Mouse (Mus musculus): Measurements from ENCODE around the gene Dapk2. TPM values are rescaled to one million over a fixed set of nuclear protein-coding genes. Genes with fewer than 3 reads are reported as not detected.
"Not testable (repeated sequence)": the region's sequence is repeated elsewhere in the genome, so short reads cannot be mapped to it uniquely, and the experiment has no call there.

Dapk2 gene
- polyA plus RNA-seq, 1 experiment, result 7.0 TPM

DNA sequence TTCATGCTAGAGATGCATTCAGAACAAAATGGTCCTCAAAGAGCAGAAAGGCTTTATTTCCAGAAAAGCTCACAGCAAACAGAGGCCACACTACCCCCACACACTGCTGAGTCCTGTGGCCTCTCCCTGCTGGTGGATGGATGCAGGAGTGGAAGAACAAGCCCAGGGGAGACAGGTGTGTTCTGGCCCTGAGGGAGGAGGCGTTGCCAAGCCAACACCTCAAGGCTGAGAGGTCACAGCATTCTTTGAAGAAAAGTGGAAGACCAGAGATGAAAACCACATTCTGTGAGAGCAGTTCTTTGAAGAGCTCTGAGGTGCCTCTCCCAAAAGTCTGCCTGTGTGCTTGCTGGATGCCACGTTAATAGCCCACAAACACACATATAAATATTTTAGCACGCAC lies 116.6 kb downstream of the Dapk2 start:
- no peak for DNase-seq (ENCODE audit: low spot score)

DNA sequence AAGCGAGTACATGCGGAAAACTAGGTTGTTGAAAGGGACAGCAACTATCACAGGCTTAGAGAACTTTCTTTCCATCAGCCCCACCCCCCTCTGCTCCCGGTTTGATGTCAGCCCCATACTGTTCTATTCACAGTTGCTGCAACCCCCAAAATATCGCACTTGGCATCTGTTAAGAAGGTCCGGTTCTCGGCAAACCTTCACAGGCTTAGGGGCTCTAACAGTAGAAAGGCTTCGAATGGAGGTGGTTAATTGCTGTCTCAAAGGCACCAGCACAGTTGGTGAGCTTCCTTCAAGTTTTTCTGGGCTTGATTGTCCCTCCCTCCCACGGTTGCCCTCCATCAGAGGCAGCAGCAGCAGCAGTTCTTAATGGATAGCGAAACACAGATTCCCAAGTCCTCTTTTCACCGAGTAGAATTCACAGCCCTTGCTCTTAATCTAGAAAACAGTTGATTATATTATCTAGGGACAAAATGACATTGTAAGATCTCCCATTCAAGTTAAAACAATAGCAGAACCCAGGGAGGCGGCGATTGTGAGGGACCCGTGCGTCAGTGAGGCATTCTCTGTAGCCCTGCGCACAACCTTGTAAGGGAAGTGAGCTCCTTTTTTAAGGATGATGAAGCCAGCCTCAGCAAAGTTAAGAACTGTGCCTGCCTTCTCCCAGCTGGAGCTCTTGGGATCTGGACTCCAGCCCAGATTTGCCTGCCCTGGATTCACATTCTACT lies 117.4 kb downstream of the Dapk2 start:
- DNase-seq (ENCODE audit: low spot score), result no peak

DNA sequence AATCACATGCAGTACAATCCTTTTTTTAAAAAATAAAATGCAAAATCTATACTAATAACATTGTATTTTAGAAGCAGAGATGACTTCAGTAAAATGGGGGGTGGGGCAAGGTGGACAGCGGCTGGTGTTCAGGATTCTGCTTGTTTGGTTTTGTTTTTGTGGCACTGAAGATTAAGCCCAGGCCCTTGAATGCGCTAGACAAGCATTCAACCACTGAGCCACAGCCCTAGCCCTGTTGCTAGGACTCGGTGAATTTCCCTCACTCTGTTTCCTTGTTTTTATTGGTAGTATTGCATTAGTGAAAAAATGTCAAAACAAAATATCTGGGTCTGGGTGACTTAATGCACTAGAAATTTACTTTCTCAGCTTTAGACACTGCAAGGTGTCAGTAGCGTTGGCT lies 118.0 kb downstream of the Dapk2 start:
- no peak for DNase-seq (ENCODE audit: low spot score)

DNA sequence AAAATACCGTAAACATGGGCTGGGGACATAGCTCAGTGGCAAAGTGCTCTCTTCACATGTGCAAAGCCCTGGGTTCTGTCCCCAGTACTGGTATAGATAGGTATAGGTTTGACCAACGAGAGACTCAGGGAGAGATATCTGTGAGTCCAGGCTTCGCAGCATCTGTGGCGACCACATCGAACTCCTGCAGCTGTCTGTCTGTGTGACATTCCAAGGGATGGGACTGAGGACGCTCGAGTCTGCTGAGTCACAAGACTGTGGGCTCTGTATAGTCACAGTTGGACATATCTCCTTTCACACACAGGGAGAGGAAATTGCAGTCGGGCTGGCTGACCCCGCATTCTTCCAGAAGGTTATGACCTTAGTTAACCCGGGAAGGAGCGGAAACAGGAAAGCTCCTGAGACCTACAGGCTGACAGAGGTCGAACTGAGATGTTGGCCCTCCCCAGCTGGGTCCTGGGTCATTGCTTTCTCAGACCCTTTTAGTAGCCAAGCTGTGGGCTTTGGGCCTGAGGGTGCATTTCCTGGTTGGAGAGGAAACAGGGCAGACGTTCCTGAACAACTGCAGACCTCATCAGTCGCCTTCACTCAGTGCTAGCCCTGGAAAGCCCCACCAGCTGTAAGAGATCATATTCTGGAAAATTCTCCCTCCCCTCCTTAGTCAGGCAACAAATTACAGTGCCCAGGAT lies 118.8 kb downstream of the Dapk2 start:
- no peak for DNase-seq (ENCODE audit: low spot score)

DNA sequence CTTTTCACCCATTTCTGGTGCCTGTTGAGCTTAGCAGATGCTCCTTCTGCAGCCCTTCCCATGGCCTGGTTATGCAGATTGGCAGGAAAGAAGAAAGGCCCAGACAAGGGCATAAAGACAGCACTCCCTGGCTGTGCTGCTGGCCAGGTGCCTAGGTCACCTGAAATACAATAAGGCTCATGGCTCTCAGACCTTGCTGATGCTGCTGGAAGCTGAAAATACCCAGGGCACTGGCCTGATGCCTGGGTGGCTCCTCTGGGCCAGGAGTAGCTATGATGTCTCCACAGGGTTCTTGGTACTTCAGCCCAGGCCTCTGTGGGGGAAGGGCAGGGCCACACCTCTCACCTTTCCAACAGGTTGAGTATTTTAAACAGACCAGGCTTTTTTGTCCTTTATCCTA lies 121.6 kb downstream of the Dapk2 start:
- DNase-seq (ENCODE audit: low spot score), result no peak

DNA sequence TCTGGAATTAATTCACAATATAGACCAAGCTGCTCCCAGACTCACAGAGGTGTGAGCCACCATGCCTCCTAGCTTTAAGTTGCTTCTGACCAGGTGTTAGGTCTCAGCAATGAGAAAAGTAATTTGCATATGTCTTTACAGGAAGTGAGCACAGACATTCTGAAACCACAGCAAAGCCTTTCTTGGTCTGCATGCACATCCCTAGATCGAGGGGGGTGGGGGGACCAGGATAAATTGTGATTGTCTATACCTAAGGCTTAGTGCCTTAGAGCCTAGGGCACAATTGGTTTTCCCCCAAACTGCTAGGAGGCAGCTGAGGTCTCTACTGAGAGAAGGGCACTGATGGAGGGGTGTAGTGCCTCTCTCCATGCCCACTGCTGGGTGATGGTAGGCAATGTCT lies 122.5 kb downstream of the Dapk2 start:
- DNase-seq (ENCODE audit: low spot score), result no peak

DNA sequence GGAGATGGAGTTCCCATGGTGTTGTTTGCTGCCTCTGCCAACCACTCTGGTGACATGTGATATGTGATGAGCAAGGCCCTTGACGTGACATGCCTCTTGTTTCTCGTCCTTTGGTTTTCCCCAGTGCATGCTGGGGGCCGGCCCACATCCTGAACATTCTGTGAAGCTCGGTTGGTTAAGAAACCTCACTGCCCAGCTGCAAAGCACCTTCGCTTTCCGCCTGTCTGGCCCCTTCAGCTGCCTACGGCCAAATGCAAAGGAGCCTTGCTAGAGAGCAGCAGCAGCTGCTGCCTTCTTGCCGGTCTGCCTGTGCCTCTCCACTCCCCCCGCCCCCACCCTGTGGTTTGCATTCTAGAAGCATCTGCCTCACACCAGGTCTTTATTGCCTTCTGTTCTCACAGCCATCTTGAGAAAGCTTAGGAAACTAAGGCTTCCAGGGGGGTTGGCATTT lies 123.5 kb downstream of the Dapk2 start:
- DNase-seq (ENCODE audit: low spot score), result no peak

DNA sequence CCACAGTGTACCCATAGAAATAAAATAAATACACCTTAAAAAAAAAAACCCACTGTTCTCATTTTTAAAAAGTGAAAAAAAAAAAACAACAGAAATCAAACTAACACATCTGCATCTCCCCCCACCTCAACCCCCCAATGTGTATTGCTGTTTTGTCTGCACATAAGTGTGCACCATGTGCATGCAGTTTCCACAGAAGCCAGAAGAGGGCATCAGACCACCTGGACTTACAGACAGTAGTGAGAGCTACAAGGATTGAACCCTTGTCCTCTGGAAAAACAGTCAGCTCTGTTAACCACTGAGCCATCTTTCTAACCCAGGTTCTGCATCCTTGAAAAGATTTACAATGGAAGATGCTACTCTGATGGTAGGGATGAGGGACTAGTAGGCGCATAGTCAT lies 124.6 kb downstream of the Dapk2 start:
- DNase-seq (ENCODE audit: low spot score), result no peak

DNA sequence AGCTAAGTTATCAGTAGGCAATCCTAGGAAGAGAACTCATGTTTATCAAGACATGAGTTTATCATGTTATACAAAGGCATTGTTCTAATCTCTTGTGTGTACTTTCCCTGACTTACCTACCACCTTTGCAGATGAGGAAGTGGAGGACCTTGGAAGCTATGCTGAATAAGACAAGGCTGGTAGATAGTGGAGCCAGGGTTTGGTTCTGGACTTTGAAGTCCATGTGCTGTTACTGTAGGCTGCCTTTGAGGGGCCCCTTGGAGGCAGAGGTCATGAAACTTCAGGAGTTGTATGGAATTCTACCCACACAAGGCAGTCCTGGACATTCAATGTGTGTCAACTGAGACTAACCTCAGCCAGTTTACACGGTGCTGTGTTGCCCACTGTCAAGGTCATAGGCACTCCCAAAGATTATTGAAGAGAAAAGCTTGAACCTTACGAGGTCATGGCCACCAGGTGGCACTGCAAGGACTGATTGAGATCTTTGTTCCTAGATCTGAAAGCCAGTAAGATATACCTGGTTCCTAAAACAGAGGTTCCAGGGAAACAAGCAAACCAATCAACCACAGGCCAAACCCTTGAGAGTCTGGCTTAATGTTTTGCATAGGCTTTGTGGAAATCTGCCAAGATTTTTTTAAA lies 125.7 kb downstream of the Dapk2 start:
- no peak for DNase-seq (ENCODE audit: low spot score)

DNA sequence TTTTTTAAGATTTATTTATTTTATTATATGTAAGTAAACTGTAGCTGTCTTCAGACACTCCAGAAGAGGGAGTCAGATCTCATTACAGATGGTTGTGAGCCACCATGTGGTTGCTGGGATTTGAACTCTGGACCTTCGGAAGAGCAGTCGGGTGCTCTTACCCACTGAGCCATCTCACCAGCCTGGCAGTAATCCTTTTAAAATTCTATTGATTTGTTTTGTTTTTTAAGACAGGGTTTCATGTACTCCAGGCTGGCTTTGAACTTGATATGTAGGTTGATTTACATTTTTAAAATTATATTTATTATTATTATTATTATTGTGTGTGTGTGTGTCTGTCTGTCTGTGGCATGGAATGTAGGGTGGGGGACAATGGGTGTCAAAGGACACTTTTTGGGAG lies 127.2 kb downstream of the Dapk2 start:
- not testable (repeated sequence) for DNase-seq (ENCODE audit: low spot score)

DNA sequence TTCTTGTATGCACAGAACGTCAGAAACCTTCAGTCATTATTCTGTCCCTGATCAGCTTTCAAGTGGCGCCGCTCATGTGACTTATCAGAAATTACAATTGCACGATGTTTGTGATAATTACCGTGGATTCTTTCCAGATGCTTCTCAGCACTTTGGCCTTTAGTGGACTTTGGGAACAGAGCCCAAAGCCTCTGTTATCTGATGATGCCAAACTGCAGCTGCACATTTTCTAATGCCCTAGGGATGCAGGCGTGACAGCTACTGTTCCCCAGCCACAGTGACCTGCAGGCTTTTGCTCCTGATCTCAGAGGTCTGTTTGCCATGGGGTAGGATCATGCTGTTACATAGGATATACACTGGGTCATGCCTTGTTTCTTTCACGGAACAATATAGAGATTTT lies 127.9 kb downstream of the Dapk2 start:
- DNase-seq (ENCODE audit: low spot score), result no peak

DNA sequence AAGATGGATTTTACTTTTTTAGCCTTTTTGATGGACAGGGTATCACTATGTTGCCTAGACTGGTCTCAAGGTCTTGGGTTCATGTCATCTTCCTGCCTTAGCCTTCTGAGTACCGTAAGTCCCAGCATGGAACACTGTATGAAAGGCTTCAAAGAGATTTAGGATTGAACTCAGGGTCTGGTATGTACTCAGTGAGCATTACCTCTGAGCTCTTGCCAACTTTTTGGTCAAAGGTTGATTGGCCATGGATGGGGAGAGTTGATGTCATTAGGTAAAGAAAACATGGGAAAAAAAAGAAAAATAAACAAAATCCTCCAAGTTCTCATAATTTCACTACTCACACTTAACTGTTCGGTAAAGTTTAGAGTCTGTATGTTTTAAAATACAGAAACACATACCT lies 132.7 kb downstream of the Dapk2 start:
- DNase-seq (ENCODE audit: low spot score), result no peak

DNA sequence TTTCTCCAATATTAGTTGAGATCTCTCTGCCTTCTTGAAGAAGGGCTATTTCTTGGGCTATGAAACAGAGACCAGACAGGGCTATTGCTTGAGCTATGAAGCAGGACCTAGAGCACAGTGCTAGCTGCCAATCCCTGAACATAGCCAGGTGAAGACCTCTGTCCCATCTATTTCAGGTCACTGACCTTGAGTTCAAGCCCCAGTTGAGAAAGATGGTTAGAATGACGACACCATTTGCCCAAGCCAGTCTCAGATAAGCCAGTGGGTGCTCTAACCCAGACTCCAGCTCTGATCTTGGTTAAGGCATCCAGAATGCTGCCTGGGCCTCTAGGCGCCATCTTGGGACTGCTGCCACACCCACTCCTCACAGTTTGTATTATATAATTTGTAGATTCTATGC lies 135.3 kb downstream of the Dapk2 start:
- no peak for DNase-seq (ENCODE audit: low spot score)

DNA sequence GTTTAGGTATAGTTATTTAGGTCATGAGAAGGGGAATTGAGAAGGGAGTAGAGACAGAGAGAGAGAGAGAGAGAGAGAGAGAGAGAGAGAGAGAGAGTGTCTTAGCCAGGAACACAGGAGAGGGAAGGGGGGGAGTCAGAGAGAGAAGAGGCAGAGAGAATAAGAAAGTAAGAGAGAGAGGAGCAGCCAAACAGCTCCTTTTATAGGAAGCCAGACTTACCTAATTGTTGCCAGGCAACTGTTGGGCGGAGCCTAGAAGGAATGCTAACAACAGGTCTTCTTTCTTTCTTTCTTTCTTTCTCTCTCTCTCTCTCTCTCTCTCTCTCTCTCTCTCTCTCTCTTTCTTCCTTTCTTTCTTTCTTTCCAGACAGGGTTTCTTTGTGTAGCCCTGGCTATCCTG lies 136.2 kb downstream of the Dapk2 start:
- no peak for DNase-seq (ENCODE audit: low spot score)

DNA sequence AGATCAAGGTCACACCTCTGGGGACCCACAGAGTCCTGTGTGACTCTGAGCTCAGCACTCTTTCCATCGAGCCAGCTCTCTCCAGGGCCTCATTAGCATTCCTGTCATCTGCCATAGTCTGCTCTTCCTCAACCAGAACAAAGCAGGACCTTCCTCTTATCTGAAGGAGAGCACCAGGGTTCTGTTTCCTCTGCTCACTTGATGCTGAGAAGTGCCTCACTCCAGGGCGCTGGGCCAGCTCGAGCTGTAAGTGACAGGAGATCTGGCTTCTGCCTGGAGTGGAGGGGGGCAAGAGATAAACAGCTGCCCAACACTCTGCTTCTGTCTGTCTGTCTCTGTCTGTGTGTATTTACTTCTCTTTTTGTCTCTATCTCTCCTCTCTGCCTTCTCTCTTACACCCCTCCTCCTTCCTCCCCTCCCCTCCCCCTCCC lies 137.0 kb downstream of the Dapk2 start:
- DNase-seq (ENCODE audit: low spot score), result no peak

DNA sequence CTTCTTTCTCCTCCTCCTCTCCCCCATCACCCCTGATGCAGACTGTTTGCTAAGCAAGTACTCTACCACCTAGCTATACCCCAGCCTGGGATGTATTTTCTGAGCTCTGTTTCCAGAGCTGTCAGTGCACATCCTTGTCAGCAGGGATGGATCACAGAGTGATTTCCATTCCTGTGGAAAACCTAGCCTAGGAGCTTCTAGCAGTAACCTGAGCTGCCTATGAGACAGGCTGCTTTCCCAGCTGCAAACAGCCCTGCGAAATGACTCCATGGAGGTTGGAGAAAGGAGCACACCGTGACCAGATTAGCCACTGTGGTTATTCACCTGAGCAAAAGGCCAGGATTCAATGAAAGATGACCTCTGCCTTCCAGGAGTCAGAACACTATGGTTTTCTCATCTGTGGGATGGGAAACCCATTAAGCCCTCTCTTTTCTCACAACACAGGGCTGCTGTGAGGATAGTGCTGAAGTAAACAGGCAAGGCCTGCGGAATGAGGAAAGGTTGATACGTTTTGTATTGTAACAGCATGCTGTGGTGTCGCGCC lies 137.6 kb downstream of the Dapk2 start:
- DNase-seq (ENCODE audit: low spot score), result no peak

DNA sequence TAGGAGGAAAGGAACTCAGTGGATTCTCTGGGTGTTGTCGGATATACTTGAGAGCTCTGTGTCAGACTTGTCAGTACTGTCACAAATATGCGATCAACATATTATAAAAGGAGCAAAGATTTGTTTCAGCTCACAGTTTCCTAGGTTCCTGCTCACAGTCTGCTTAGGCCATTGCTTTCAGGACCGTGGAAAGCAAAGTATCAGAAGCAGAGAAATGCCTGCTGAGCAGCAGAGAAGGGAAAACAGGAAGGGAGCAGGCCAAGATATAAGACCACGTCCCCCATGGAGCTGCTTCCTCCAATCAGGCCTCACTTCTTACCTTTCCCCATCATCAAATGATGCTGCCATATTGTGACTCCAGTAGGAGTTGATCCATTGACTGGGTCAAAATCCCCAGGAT lies 140.8 kb downstream of the Dapk2 start:
- no peak for DNase-seq (ENCODE audit: low spot score)

DNA sequence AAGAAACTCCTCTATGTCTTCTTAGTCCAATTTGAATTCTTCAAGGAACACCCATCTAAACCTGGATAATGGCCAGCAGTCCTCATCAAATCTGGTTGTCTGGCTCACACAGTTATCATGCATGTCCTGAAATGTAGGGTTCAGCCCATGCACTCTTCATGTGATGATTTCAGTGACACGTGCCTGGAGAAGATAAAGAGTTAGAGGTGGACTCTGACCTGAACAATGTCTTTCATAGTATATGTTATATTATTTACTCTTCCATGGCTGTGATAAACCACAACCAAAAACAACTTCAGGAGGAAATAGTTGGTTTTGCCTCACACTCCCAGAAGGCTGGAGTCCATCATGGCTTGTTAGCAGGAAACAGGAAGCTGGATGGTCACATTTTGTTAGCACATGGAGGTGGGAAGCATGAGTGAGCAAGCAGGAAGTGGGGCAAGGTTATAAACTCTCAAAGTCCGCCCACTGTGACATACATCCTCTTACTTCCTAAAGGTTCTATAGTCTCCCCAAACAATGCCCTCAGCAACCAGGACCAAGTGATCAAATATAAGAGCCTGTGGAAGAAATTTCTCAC lies 142.5 kb downstream of the Dapk2 start:
- no peak for DNase-seq (ENCODE audit: low spot score)

DNA sequence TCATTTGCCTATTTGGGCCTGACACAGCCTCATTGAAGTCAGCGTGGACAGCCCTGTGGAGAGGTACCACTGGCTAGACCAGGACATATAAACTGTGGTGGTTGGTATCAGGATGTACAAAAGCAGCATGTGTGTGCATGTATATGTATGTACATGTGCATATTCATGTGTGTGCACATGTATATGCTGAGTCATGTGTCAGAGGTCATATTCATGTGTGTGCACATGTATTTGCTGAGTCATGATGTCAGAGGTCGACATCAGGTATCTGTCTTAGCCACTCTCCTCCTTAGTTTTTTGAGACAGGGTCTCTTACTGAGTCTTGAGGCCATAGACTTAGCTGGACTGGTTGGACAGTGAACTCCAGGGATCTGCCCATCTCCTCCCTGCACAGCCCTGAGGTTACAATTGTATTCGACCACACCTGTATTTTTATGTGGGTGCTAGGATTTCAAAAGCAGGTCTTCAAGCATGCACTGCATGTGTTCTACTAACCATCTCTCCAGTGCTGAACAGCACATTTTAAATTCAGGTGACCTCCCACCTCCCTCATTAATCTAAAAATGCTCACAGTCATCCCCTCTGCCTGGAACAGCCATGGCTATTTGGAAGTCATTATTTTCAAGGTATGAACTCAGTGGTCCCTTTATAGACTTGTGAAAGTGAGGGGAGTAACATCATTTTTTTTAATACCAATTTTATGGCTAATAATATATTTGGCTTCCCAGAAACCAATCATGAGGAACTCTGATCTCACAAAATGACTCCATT lies 146.5 kb downstream of the Dapk2 start:
- DNase-seq (ENCODE audit: low spot score), result no peak

DNA sequence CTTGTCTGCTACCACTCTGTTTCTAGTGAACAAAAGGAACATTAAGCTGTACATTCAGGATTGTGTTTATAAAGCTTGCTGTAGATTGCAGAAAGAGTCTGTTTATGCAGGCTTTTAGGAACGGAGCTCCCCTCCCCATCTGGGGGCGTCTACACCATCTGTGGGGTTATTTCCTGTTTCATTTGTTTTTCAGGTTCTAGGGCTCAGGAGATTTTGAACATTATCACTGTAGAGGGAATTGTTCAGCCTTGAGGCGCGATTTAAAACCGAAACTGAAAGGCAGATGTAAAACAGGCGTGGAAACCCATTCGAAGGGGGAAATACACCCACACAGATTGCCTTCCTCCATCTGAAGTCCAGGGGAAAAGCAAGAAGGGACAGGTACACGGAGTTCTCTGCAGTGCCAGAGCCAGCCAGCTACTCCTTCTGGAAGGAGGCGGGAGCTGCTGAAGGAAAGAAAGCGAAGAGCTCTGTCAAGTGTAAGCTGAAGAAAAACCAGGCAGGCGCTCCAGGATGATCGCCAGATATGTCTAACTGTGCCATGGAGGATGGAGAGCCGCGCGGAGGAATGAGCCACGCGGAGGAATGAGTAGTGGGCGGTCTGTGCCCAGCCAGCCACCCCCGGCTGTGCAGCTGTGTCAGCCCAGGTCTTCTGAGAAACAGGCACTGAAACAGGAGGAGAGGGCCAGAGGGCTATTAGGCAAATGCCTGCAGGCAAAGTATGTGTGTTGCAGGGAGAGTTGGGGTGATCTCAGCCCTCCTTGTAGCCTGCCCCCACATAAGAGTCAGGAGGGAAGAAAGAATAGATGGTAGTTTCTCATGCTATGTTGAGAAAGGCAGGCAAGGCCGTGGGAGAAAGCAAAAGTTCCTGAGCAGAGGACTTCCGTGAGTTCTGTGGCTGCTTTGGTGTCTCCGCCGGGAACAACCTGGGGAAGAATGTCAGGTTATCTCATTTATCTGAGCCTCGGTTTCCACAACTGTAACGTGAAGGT lies 147.4 kb downstream of the Dapk2 start:
- no peak for DNase-seq (ENCODE audit: low spot score)

All from urinary bladder, adult 2 months (tissue).